Mouse (Mus musculus): ENCODE measurements around the gene BC049715. TPM values are rescaled to one million over a fixed set of nuclear protein-coding genes. Genes with fewer than 3 reads are reported as not detected.
A peak's percentile ranks its signal among the peaks of the same experiment; 100 is the strongest.

Gene BC049715
- polyA plus RNA-seq, 1 experiment from 2014 or later: 1.0 TPM

DNA sequence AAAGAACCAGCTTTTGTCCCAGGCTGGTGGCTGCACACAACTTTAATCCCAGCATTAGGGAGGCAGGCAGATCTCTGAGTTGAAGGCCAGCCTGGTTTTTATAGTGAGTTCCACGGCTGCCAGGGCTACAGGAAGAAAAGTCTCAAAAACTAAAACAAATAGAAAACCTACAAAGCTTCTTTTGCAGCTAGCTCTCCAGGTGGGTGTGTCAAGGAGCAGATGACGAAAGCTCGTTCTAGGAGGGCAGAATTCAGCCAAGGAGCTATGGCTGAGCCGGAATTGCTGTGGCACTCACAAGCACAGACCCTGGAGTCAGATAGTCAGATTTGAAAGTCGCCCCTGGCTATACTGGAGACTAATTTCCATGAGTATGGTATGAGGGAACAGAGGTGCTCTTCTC, 20.6 kb upstream of the BC049715 start:
- 67% methylated on average over 5 of the region's 5 CpGs for WGBS
- Histone ChIP-seq H3K4me3 (ENCODE audit: low read length) (no peak overlapping the region), H3K9ac (ENCODE audit: low read depth, low read length) (no peak overlapping the region), H3K27me3 (replicated peaks; ENCODE audit: control insufficient read depth, insufficient read depth, low read length) (no peaks in the 10 kb centered on the region), H3K27ac (ENCODE audit: low read depth, low read length) (no peak overlapping the region), H3K36me3 (ENCODE audit: control insufficient read depth, insufficient read depth, low read length) (0 out of 2 replicates have a peak, but pooled peaks cover 2% of the 10 kb centered on the region), H3K4me1 (ENCODE audit: control insufficient read depth, insufficient read depth, low read depth, low read length) (peaks cover 26% of the 10 kb centered on the region), H3K4me2 (ENCODE audit: low read length) (no peak overlapping the region), H3K9me3 (ENCODE audit: control insufficient read depth, low read length) (no peaks in the 10 kb centered on the region)
- no peak for ATAC-seq

DNA sequence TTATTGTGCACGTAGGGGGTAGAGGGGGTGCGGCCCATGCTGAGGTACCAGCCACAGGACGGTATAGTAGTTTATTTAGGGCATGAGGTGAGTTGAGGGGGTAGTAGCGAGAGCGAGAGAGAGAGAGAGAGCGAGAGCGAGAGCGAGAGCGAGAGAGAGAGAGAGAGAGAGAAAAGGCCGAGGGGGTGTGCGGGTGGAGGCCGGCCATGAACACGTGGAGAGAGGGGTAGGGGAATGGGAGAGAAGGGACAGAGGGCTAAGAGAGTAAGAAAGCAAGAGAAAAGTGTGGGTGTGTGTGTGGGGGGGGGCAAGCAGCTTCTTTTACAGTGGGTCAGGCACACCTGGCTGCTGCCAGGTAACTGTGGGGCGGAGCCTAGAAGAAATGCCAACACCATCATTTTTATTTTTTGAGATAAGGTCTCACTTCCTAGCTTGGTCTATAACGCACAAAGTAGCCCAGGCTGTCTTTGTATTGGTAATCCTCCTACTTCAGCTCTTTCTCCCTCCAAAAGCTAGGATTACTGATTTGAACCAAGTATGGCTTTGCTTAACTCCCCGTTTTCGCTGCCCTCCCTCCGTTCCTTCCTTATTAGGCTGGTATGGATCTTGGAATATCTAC, 19.9 kb upstream of the BC049715 start:
- H3K27ac ChIP-seq (ENCODE audit: low read depth, low read length): peak overlapping the region; percentile 76
- 0 out of 2 replicates have a peak, but pooled peaks cover 5% of the 10 kb centered on the region for H3K36me3 ChIP-seq (ENCODE audit: control insufficient read depth, insufficient read depth, low read length)
- peak overlapping the region; percentile 56 for H3K9ac ChIP-seq (ENCODE audit: low read depth, low read length)
- no peaks in the 10 kb centered on the region for H3K27me3 ChIP-seq (replicated peaks; ENCODE audit: control insufficient read depth, insufficient read depth, low read length)
- 26% methylated on average over 18 of the region's 18 CpGs for WGBS
- ATAC-seq: peak; percentile 1; the same call in 1 of the 2 replicates
- peak overlapping the region; percentile 82 for H3K4me2 ChIP-seq (ENCODE audit: low read length)
- peaks cover 26% of the 10 kb centered on the region for H3K4me1 ChIP-seq (ENCODE audit: control insufficient read depth, insufficient read depth, low read depth, low read length)
- H3K9me3 ChIP-seq (ENCODE audit: control insufficient read depth, low read length): no peaks in the 10 kb centered on the region
- peak overlapping the region; percentile 83 for H3K4me3 ChIP-seq (ENCODE audit: low read length)

DNA sequence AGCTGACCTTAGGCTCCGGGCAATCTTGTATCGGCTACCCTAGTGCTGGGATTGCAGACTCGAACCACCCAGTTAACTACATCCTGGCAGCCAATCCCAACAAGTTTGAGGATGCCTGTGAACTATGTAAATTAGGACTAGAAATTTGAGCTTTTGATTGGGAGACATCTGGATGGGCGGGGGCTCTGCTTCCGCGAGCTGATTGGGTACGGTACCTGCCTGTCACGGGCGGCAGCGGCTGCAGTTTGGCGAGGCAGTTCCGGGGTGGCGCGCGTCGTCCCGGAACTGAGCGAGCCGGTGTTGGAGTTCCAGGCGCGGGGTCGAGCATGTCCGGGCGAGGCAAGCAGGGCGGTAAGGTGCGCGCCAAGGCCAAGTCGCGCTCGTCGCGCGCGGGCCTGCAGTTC, 19.4 kb upstream of the BC049715 start, which contains the start of gene H2afj:
H2afj (plus strand) TSS at position 231 of the 404 bp plus-strand sequence.
- 0% methylated on average over 34 of the region's 34 CpGs for WGBS
- H3K4me2 ChIP-seq (ENCODE audit: low read length): peak within 1 kb of the TSS; percentile 99
- peak within 1 kb of the TSS; percentile 79 for H3K9ac ChIP-seq (ENCODE audit: low read depth, low read length)
- peaks cover 7% of the 10 kb centered on the region; the same call in 1 of the 2 replicates for H3K36me3 ChIP-seq (ENCODE audit: control insufficient read depth, insufficient read depth, low read length)
- no peaks in the 10 kb centered on the region for H3K9me3 ChIP-seq (ENCODE audit: control insufficient read depth, low read length)
- ATAC-seq: peak; percentile 90
- peak within 1 kb of the TSS; percentile 76 for H3K27ac ChIP-seq (ENCODE audit: low read depth, low read length)
- peak within 1 kb of the TSS; percentile 83 for H3K4me3 ChIP-seq (ENCODE audit: low read length)
- no peaks in the 10 kb centered on the region for H3K27me3 ChIP-seq (replicated peaks; ENCODE audit: control insufficient read depth, insufficient read depth, low read length)
- H3K4me1 ChIP-seq (ENCODE audit: control insufficient read depth, insufficient read depth, low read depth, low read length): peaks cover 24% of the 10 kb centered on the region

DNA sequence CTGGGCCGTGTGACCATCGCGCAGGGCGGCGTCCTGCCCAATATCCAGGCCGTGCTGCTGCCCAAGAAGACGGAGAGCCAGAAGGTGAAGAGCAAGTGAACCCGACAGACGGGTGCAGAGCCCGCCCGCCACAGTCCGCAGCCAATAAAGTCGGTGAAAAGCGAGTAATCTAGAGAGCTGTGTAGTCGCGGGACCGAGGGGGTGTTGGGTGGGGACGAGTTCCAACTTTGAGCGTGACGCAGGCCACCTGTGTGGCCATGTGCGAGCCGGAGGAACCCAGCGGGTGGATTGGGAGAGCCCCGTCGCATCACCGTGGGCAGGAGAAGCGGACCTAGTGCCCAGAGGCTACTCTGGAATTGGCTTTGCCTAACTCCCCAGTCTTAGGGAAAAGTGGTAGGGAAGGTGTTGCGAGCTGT, 18.8 kb upstream of the BC049715 start:
- H3K9me3 ChIP-seq (ENCODE audit: control insufficient read depth, low read length): no peaks in the 10 kb centered on the region
- H3K36me3 ChIP-seq (ENCODE audit: control insufficient read depth, insufficient read depth, low read length): peaks cover 12% of the 10 kb centered on the region; the same call in 1 of the 2 replicates
- peaks cover 19% of the 10 kb centered on the region for H3K4me1 ChIP-seq (ENCODE audit: control insufficient read depth, insufficient read depth, low read depth, low read length)
- peak overlapping the region; percentile 83 for H3K4me3 ChIP-seq (ENCODE audit: low read length)
- under 1% methylated on average over 28 of the region's 28 CpGs for WGBS
- H3K27me3 ChIP-seq (replicated peaks; ENCODE audit: control insufficient read depth, insufficient read depth, low read length): no peaks in the 10 kb centered on the region
- H3K4me2 ChIP-seq (ENCODE audit: low read length): peak overlapping the region; percentile 99
- H3K27ac ChIP-seq (ENCODE audit: low read depth, low read length): no peak overlapping the region
- peak overlapping the region; percentile 79 for H3K9ac ChIP-seq (ENCODE audit: low read depth, low read length)
- peak; percentile 3 for ATAC-seq

DNA sequence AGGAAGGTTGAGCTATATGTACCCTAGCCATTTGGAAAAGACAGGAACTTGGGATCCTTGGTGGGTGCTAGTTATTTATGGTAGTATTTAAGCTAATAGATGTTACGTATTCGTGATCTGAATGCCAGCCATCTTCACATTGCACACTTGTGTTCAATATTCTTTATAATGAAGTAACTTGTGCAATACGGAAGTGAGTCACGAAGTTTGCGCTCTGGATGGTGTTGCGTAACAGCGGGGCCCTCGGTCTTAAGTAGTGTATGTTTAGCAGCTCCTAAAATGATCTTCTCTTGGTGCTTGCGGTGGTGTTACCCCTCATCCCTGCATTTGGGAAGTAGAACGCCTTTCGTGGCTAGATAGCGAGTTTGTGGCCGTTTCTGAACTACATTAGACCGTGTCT, 18.3 kb upstream of the BC049715 start:
- Histone ChIP-seq H3K9ac (ENCODE audit: low read depth, low read length) (peak overlapping the region; percentile 79), H3K4me3 (ENCODE audit: low read length) (peak overlapping the region; percentile 83), H3K4me2 (ENCODE audit: low read length) (peak overlapping the region; percentile 99), H3K9me3 (ENCODE audit: control insufficient read depth, low read length) (no peaks in the 10 kb centered on the region), H3K36me3 (ENCODE audit: control insufficient read depth, insufficient read depth, low read length) (peaks cover 15% of the 10 kb centered on the region), H3K27me3 (replicated peaks; ENCODE audit: control insufficient read depth, insufficient read depth, low read length) (no peaks in the 10 kb centered on the region), H3K4me1 (ENCODE audit: control insufficient read depth, insufficient read depth, low read depth, low read length) (peaks cover 19% of the 10 kb centered on the region), H3K27ac (ENCODE audit: low read depth, low read length) (no peak overlapping the region)
- ATAC-seq: no peak
- WGBS: 45% methylated on average over 14 of the region's 14 CpGs

DNA sequence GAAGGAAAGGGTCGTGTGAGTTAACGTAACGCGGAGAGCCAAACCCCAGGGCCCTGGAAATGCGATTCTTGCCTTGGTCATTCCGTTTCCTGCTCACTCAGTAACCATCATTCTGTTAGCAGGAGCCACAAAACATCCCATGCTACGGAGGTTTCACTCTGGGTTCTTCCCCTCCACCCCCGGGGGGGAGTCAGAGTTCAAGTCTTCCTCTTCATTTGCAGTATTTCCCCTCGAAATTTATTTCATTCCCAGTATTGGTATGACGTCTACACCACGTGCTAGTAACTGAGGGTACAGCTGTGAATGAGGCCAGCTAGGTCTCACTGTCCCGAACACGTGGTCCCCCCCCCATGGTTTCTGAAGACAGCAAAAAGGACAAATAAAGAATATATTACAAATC, 17.8 kb upstream of the BC049715 start:
- H3K9me3 ChIP-seq (ENCODE audit: control insufficient read depth, low read length): no peaks in the 10 kb centered on the region
- no peak overlapping the region for H3K4me3 ChIP-seq (ENCODE audit: low read length)
- peaks cover 19% of the 10 kb centered on the region for H3K4me1 ChIP-seq (ENCODE audit: control insufficient read depth, insufficient read depth, low read depth, low read length)
- H3K9ac ChIP-seq (ENCODE audit: low read depth, low read length): no peak overlapping the region
- no peaks in the 10 kb centered on the region for H3K27me3 ChIP-seq (replicated peaks; ENCODE audit: control insufficient read depth, insufficient read depth, low read length)
- WGBS: 84% methylated on average over 13 of the region's 13 CpGs
- peaks cover 21% of the 10 kb centered on the region for H3K36me3 ChIP-seq (ENCODE audit: control insufficient read depth, insufficient read depth, low read length)
- peak overlapping the region; percentile 99; the same call in 1 of the 2 replicates for H3K4me2 ChIP-seq (ENCODE audit: low read length)
- no peak overlapping the region for H3K27ac ChIP-seq (ENCODE audit: low read depth, low read length)
- no peak for ATAC-seq

DNA sequence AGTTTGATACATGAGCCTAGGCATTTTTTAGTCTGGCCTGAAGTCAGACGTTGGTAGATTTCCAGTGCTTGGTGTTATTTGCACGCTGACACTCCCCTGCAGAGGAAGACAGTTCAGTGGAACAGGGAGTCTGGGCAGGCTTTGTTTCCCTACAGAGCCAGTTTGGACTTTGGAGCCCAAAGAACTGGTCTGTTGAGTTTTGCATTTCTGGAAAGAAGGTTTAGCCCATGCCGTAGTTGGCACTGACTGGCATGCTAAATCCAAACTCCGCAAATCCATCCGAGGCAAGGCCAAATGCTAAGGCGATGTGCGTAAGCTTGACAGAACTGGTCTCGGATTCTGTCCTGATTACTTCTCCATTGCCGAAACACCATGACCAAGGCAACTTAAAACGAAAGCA, 16.2 kb upstream of the BC049715 start:
- no peak for ATAC-seq
- Histone ChIP-seq H3K27ac (ENCODE audit: low read depth, low read length) (no peak overlapping the region), H3K4me3 (ENCODE audit: low read length) (no peak overlapping the region), H3K4me1 (ENCODE audit: control insufficient read depth, insufficient read depth, low read depth, low read length) (peaks cover 15% of the 10 kb centered on the region), H3K4me2 (ENCODE audit: low read length) (no peak overlapping the region), H3K27me3 (replicated peaks; ENCODE audit: control insufficient read depth, insufficient read depth, low read length) (no peaks in the 10 kb centered on the region), H3K36me3 (ENCODE audit: control insufficient read depth, insufficient read depth, low read length) (peaks cover 32% of the 10 kb centered on the region), H3K9ac (ENCODE audit: low read depth, low read length) (no peak overlapping the region), H3K9me3 (ENCODE audit: control insufficient read depth, low read length) (no peaks in the 10 kb centered on the region)
- 86% methylated on average over 10 of the region's 10 CpGs for WGBS

DNA sequence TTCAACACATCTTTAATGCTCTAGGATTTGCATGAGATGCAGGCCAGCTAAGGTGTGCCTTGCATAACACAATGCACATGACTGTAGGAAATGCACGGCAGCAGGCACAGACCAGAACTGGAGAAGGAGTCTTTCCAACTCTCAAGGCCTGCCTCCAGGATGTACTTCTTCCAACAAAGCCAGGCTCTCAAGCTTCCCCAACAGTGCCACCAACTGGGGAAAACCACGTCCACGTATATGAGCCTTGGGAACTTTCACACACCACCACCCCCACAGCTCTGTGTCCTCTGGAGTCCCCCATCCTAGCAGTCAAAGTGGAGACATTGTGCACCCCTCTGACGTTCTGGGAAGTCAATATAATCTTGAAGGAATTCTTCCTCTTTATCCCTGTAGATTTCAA, 14.3 kb upstream of the BC049715 start:
- H3K4me3 ChIP-seq (ENCODE audit: low read length): no peak overlapping the region
- H3K4me2 ChIP-seq (ENCODE audit: low read length): no peak overlapping the region
- no peaks in the 10 kb centered on the region for H3K9me3 ChIP-seq (ENCODE audit: control insufficient read depth, low read length)
- peaks cover 11% of the 10 kb centered on the region for H3K4me1 ChIP-seq (ENCODE audit: control insufficient read depth, insufficient read depth, low read depth, low read length)
- H3K36me3 ChIP-seq (ENCODE audit: control insufficient read depth, insufficient read depth, low read length): peaks cover 46% of the 10 kb centered on the region
- WGBS: 44% methylated on average over 4 of the region's 4 CpGs
- no peak overlapping the region for H3K9ac ChIP-seq (ENCODE audit: low read depth, low read length)
- ATAC-seq: no peak
- H3K27me3 ChIP-seq (replicated peaks; ENCODE audit: control insufficient read depth, insufficient read depth, low read length): no peaks in the 10 kb centered on the region
- no peak overlapping the region for H3K27ac ChIP-seq (ENCODE audit: low read depth, low read length)

DNA sequence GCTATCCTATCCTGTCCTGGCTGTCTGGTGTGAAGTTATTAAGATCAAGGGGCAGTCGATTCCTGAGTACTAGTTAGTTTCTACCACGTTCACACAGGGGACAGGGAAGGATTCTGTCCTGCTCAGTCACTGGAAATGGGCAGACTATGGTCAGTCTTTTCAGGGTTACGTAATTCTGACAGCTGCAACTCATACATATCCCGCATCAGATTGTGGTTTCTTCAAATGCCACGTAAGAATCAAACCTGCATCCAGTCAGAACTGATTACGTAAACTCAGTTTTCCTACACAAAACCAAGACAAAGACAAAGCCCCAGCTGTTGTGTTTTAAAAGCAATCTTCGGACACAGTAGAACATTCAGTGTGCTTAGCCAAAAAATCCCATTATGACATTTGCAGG, 12.0 kb upstream of the BC049715 start:
- 96% methylated on average over 7 of the region's 7 CpGs for WGBS
- Histone ChIP-seq H3K27ac (ENCODE audit: low read depth, low read length) (no peak overlapping the region), H3K27me3 (replicated peaks; ENCODE audit: control insufficient read depth, insufficient read depth, low read length) (no peaks in the 10 kb centered on the region), H3K9ac (ENCODE audit: low read depth, low read length) (no peak overlapping the region), H3K4me2 (ENCODE audit: low read length) (no peak overlapping the region), H3K36me3 (ENCODE audit: control insufficient read depth, insufficient read depth, low read length) (peaks cover 60% of the 10 kb centered on the region), H3K9me3 (ENCODE audit: control insufficient read depth, low read length) (no peaks in the 10 kb centered on the region), H3K4me1 (ENCODE audit: control insufficient read depth, insufficient read depth, low read depth, low read length) (no peaks in the 10 kb centered on the region), H3K4me3 (ENCODE audit: low read length) (no peak overlapping the region)
- no peak for ATAC-seq

Measured in hindbrain, embryonic 16.5 days (tissue).